Mouse (Mus musculus) MEL (cell line): ENCODE measurements around the gene Lsm7. TPM values are rescaled to one million over a fixed set of nuclear protein-coding genes. Genes with fewer than 3 reads are reported as not detected.

Source experiments
- DNase-seq: peaks from one replicate; pipeline ENCODE4 v3.0.0; 2011; ENCODE audit warnings: low read depth, low spot score
- H3K27ac ChIP-seq: 2 replicates; pipeline ENCODE4 v1.5.1; 2012; ENCODE audit warnings: low read depth, mild to moderate bottlenecking, control low read depth, low read length, moderate library complexity; ENCODE audit not compliant: control insufficient read depth
- H3K27me3 ChIP-seq, 2 experiments: fragments of 150-350 bp in 1 of 2; sonication (generic) in 1 of 2; 2 replicates each; pipeline ENCODE4 v1.6.1; 2012; ENCODE audit warnings: low read length in 2 of 2, mild to moderate bottlenecking in 2 of 2, improper control_type of control experiment in 1 of 2, moderate library complexity in 1 of 2; ENCODE audit not compliant: insufficient read depth in 2 of 2, control insufficient read depth in 1 of 2
- H3K36me3 ChIP-seq, 2 experiments: 2 replicates each; pipeline ENCODE4 v1.6.1; 2012 to 2014; ENCODE audit warnings: low read length in 2 of 2, improper control_type of control experiment in 1 of 2, inconsistent platforms in 1 of 2, mild to moderate bottlenecking in 1 of 2; ENCODE audit not compliant: insufficient read depth in 2 of 2, control insufficient read depth in 1 of 2
- H3K4me1 ChIP-seq, 2 experiments: fragments of 150-350 bp in 1 of 2; sonication (generic) in 1 of 2; 2 replicates each; pipeline ENCODE4 v1.6.1; 2012; ENCODE audit warnings: low read length in 2 of 2, improper control_type of control experiment in 1 of 2, mild to moderate bottlenecking in 1 of 2; ENCODE audit not compliant: insufficient read depth in 2 of 2, control insufficient read depth in 1 of 2
- H3K4me3 ChIP-seq, 2 experiments: fragments of 150-350 bp in 1 of 2; sonication (generic) in 1 of 2; 2 replicates each; pipeline ENCODE4 v1.5.1; 2012; ENCODE audit warnings: low read depth in 2 of 2, low read length in 2 of 2, mild to moderate bottlenecking in 2 of 2, moderate library complexity in 2 of 2, control low read depth in 1 of 2, improper control_type of control experiment in 1 of 2; ENCODE audit not compliant: control insufficient read depth in 1 of 2, insufficient read depth in 1 of 2
- H3K79me2 ChIP-seq: 2 replicates; pipeline ENCODE4 v1.6.1; 2012; ENCODE audit warnings: mild to moderate bottlenecking, low read length, moderate library complexity; ENCODE audit not compliant: control insufficient read depth, poor library complexity, insufficient read depth
- H3K9ac ChIP-seq: 2 replicates; pipeline ENCODE4 v1.6.1; 2012; ENCODE audit warnings: low read depth, mild to moderate bottlenecking, control low read depth, low read length, moderate library complexity; ENCODE audit not compliant: control insufficient read depth, poor library complexity, severe bottlenecking
- H3K9me3 ChIP-seq: fragments of 150-350 bp; sonication (generic); replicated peaks from 2 replicates; pipeline ENCODE4 v1.6.1; 2012; ENCODE audit warnings: mild to moderate bottlenecking, low read length, improper control_type of control experiment, moderate library complexity; ENCODE audit not compliant: insufficient read depth
- BHLHE40 ChIP-seq: IDR thresholded peaks from 2 replicates; pipeline ENCODE4 v1.6.1; 2012; ENCODE audit warnings: low read depth, mild to moderate bottlenecking, inconsistent platforms, low read length, improper control_type of control experiment, borderline replicate concordance
- CHD1 ChIP-seq: IDR thresholded peaks from 2 replicates; pipeline ENCODE4 v1.6.1; 2012; ENCODE audit warnings: low read depth, mild to moderate bottlenecking, inconsistent platforms, low read length, improper control_type of control experiment
- CHD2 ChIP-seq: IDR thresholded peaks from 2 replicates; pipeline ENCODE4 v1.6.1; 2011; ENCODE audit warnings: low read length, improper control_type of control experiment
- CTCF ChIP-seq, 3 experiments: IDR thresholded peaks in 2 of 3; conservative IDR thresholded peaks in 1 of 3; 2 replicates each; pipeline ENCODE4 v1.5.1; 2011 to 2012; ENCODE audit warnings: low read length in 3 of 3, low read depth in 2 of 3, mild to moderate bottlenecking in 2 of 3, improper control_type of control experiment in 1 of 3, inconsistent platforms in 1 of 3, mixed read lengths in 1 of 3, moderate library complexity in 1 of 3; ENCODE audit not compliant: control insufficient read depth in 1 of 3, insufficient read depth in 1 of 3, poor library complexity in 1 of 3, severe bottlenecking in 1 of 3
- E2F4 ChIP-seq: IDR thresholded peaks from 2 replicates; pipeline ENCODE4 v1.6.1; 2011; ENCODE audit warnings: low read depth, low read length, improper control_type of control experiment, borderline replicate concordance
- EP300 ChIP-seq, 2 experiments: IDR thresholded peaks; 2 replicates each; pipeline ENCODE4 v1.6.1; 2011; ENCODE audit warnings: improper control_type of control experiment in 2 of 2, low read length in 2 of 2, low read depth in 1 of 2, mild to moderate bottlenecking in 1 of 2
- GABPA ChIP-seq: IDR thresholded peaks from 2 replicates; pipeline ENCODE4 v1.6.1; 2012; ENCODE audit warnings: low read depth, mild to moderate bottlenecking, inconsistent platforms, low read length, improper control_type of control experiment, moderate library complexity
- GATA1 ChIP-seq: IDR thresholded peaks from 2 replicates; pipeline ENCODE4 v1.6.1; 2011; ENCODE audit warnings: low read depth, low read length, improper control_type of control experiment
- JUND ChIP-seq: IDR thresholded peaks from 2 replicates; pipeline ENCODE4 v1.6.1; 2011; ENCODE audit warnings: low read depth, mild to moderate bottlenecking, improper control_type of control experiment, low read length
- MAFK ChIP-seq: IDR thresholded peaks from 2 replicates; pipeline ENCODE4 v1.6.1; 2011; ENCODE audit warnings: low read depth, mild to moderate bottlenecking, low read length, improper control_type of control experiment, borderline replicate concordance
- MAX ChIP-seq: IDR thresholded peaks from 2 replicates; pipeline ENCODE4 v1.6.1; 2011; ENCODE audit warnings: low read length, improper control_type of control experiment
- MAZ ChIP-seq: IDR thresholded peaks from 2 replicates; pipeline ENCODE4 v1.6.1; 2012; ENCODE audit warnings: low read depth, mild to moderate bottlenecking, inconsistent platforms, low read length, improper control_type of control experiment
- MEF2A ChIP-seq: IDR thresholded peaks from 2 replicates; pipeline ENCODE4 v1.6.1; 2014; ENCODE audit warnings: low read depth, mild to moderate bottlenecking, inconsistent platforms, low read length, improper control_type of control experiment; ENCODE audit not compliant: poor library complexity, insufficient replicate concordance, severe bottlenecking; ENCODE audit errors: extremely low read depth
- MYB ChIP-seq: IDR thresholded peaks from 2 replicates; pipeline ENCODE4 v1.6.1; 2011; ENCODE audit warnings: mild to moderate bottlenecking, low read depth, low read length, improper control_type of control experiment
- NELFE ChIP-seq: IDR thresholded peaks from 2 replicates; pipeline ENCODE4 v1.6.1; 2011; ENCODE audit warnings: low read depth, low read length, improper control_type of control experiment
- POLR2A ChIP-seq, 2 experiments: IDR thresholded peaks; 2 replicates each; pipeline ENCODE4 v1.6.1; 2011 to 2012; ENCODE audit warnings: low read length in 2 of 2, mild to moderate bottlenecking in 2 of 2, control low read depth in 1 of 2, improper control_type of control experiment in 1 of 2, low read depth in 1 of 2, moderate library complexity in 1 of 2; ENCODE audit not compliant: control insufficient read depth in 1 of 2, insufficient read depth in 1 of 2, poor library complexity in 1 of 2
- POLR2AphosphoS2 ChIP-seq: IDR thresholded peaks from 2 replicates; pipeline ENCODE4 v1.6.1; 2011; ENCODE audit warnings: low read length, improper control_type of control experiment
- POLR2AphosphoS5 ChIP-seq: IDR thresholded peaks from 2 replicates; pipeline ENCODE4 v1.6.1; 2012; ENCODE audit warnings: low read depth, borderline replicate concordance, mild to moderate bottlenecking, inconsistent platforms, low read length, moderate library complexity, mixed read lengths
- RAD21 ChIP-seq: IDR thresholded peaks from 2 replicates; pipeline ENCODE4 v1.6.1; 2011; ENCODE audit warnings: mild to moderate bottlenecking, low read depth, low read length, improper control_type of control experiment
- SIN3A ChIP-seq: IDR thresholded peaks from 2 replicates; pipeline ENCODE4 v1.6.1; 2012; ENCODE audit warnings: low read length, improper control_type of control experiment, inconsistent platforms
- SMC3 ChIP-seq: IDR thresholded peaks from 2 replicates; pipeline ENCODE4 v1.6.1; 2011; ENCODE audit warnings: low read depth, low read length, improper control_type of control experiment
- UBTF ChIP-seq: IDR thresholded peaks from 2 replicates; pipeline ENCODE4 v1.6.1; 2012; ENCODE audit warnings: low read depth, mild to moderate bottlenecking, inconsistent platforms, low read length, improper control_type of control experiment, moderate library complexity, borderline replicate concordance; ENCODE audit not compliant: insufficient read depth
- USF2 ChIP-seq, 2 experiments: IDR thresholded peaks; 2 replicates each; pipeline ENCODE4 v1.6.1; 2011 to 2012; ENCODE audit warnings: improper control_type of control experiment in 2 of 2, low read length in 2 of 2, borderline replicate concordance in 1 of 2, inconsistent platforms in 1 of 2, low read depth in 1 of 2, mild to moderate bottlenecking in 1 of 2; ENCODE audit not compliant: insufficient read depth in 1 of 2
- ZNF384 ChIP-seq: IDR thresholded peaks from 2 replicates; pipeline ENCODE4 v1.6.1; 2012; ENCODE audit warnings: low read depth, mild to moderate bottlenecking, inconsistent platforms, low read length, improper control_type of control experiment
- polyA plus RNA-seq, 2 experiments: library from polyadenylated mRNA; stranded (reverse) in 1 of 2; unstranded in 1 of 2; fragments of >175 nt in 1 of 2; fragments of >200 nt in 1 of 2; gene quantifications; 2 replicates each; pipeline versions ENCODE4 v1.2.1 to v1.2.4; 2012; ENCODE audit warnings: low replicate concordance in 2 of 2, low read depth in 1 of 2; ENCODE audit not compliant: insufficient read length in 2 of 2, insufficient read depth in 1 of 2, missing spikeins in 1 of 2
- total RNA-seq: library from RNA; depleted of rRNA; stranded (reverse); fragments of 300-350 nt; gene quantifications from 2 replicates; pipeline ENCODE4 v1.2.3, GENCODE M21; 2012

The Lsm7 gene
- total and polyA plus RNA-seq, 3 experiments: 246 to 637 TPM; not detected in 1

DNA sequence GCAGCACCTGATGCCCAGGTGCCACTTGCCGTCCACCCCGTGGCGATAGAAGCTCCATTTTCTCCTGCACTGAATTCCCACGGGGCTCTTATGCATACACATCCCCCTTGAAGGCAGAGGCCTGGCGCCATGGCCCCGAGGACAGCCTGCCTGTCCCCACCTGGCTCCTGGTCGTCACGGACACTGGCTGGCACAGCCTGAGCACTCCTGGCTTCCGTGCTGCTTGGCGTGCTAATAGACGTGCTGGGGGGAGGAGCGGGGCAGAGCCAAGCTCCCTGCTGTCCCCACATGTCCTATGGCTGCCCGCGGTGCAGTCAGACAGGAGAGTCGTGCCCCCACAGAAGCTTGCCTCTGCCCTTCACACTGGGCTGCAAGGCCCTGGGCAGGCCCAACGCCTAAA lies 9.4 kb upstream of the Lsm7 start:
- no peak for DNase-seq
- TF ChIP-seq EP300 (IDR thresholded peaks at IDR 0.05; ENCODE audit: low read depth in 1 of 2, low read length in 2 of 2): no peak
- no peak for TF ChIP-seq POLR2AphosphoS5
- TF ChIP-seq CTCF (IDR thresholded peaks at IDR 0.05 in 2 of 3, conservative IDR thresholded peaks at IDR 0.05 in 1 of 3; ENCODE audit: control insufficient read depth in 1 of 3, insufficient read depth in 1 of 3, low read depth in 2 of 3, low read length in 3 of 3, poor library complexity in 1 of 3, severe bottlenecking in 1 of 3): no peak
- TF ChIP-seq CHD1: no peak
- no peak for TF ChIP-seq CHD2
- TF ChIP-seq BHLHE40: no peak
- no peak for TF ChIP-seq NELFE
- no peak for TF ChIP-seq MAZ
- TF ChIP-seq UBTF: no peak
- no peak for TF ChIP-seq USF2 (IDR thresholded peaks at IDR 0.05; ENCODE audit: borderline replicate concordance in 1 of 2, insufficient read depth in 1 of 2, low read depth in 1 of 2, low read length in 2 of 2)
- TF ChIP-seq MAX: no peak
- TF ChIP-seq RAD21: no peak
- TF ChIP-seq SMC3: no peak
- TF ChIP-seq MYB: no peak
- TF ChIP-seq GATA1: no peak
- peaks cover 6% of the 10 kb centered on the region; the same call in 1 of the 2 replicates for H3K79me2 ChIP-seq
- no peaks in the 10 kb centered on the region for H3K27me3 ChIP-seq
- no peaks in the 10 kb centered on the region for H3K9me3 ChIP-seq
- no peak overlapping the region for H3K4me3 ChIP-seq
- H3K4me1 ChIP-seq: no peaks in the 10 kb centered on the region
- no peak overlapping the region for H3K27ac ChIP-seq
- no peak overlapping the region for H3K9ac ChIP-seq
- H3K36me3 ChIP-seq: peaks cover 0 to 1% of the 10 kb centered on the region in 2 experiments; a peak in 1 of 4 replicates

GRCm38 (mm10) chr10:80862305-80862704 lies 7.3 kb upstream of the Lsm7 start:
- Histone ChIP-seq H3K27me3 (no peaks in the 10 kb centered on the region), H3K9me3 (no peaks in the 10 kb centered on the region), H3K36me3 (peaks cover 2 to 17% of the 10 kb centered on the region in 2 experiments; a peak in 3 of 4 replicates), H3K79me2 (peaks cover 24% of the 10 kb centered on the region), H3K9ac (no peak overlapping the region), H3K4me3 (no peak overlapping the region), H3K27ac (no peak overlapping the region), H3K4me1 (peaks cover 14 to 19% of the 10 kb centered on the region in 2 experiments)
- no peak for TF ChIP-seq E2F4
- no peak for TF ChIP-seq CTCF (IDR thresholded peaks at IDR 0.05 in 2 of 3, conservative IDR thresholded peaks at IDR 0.05 in 1 of 3; ENCODE audit: control insufficient read depth in 1 of 3, insufficient read depth in 1 of 3, low read depth in 2 of 3, low read length in 3 of 3, poor library complexity in 1 of 3, severe bottlenecking in 1 of 3)
- no peak for TF ChIP-seq NELFE
- no peak for TF ChIP-seq POLR2A (IDR thresholded peaks at IDR 0.05; ENCODE audit: control insufficient read depth in 1 of 2, insufficient read depth in 1 of 2, low read depth in 1 of 2, low read length in 2 of 2, poor library complexity in 1 of 2)
- no peak for TF ChIP-seq BHLHE40
- TF ChIP-seq JUND: no peak
- TF ChIP-seq EP300 (IDR thresholded peaks at IDR 0.05; ENCODE audit: low read depth in 1 of 2, low read length in 2 of 2): no peak
- TF ChIP-seq UBTF: no peak
- TF ChIP-seq MAZ: no peak
- TF ChIP-seq CHD1: no peak
- TF ChIP-seq USF2 (IDR thresholded peaks at IDR 0.05; ENCODE audit: borderline replicate concordance in 1 of 2, insufficient read depth in 1 of 2, low read depth in 1 of 2, low read length in 2 of 2): no peak
- TF ChIP-seq GABPA: no peak
- TF ChIP-seq MEF2A: no peak
- TF ChIP-seq MAFK: no peak
- TF ChIP-seq MAX: no peak
- no peak for TF ChIP-seq SIN3A
- no peak for TF ChIP-seq POLR2AphosphoS2
- TF ChIP-seq ZNF384: no peak
- no peak for DNase-seq
